Mouse (Mus musculus) kidney, postnatal 25 days (tissue): ENCODE measurements around the gene Mical3.

Source experiments
- DNase-seq, 2 experiments: peaks; one replicate each; pipeline ENCODE4 v3.0.0; 2021; ENCODE audit warnings: mixed read lengths in 2 of 2

The Mical3 gene

DNA sequence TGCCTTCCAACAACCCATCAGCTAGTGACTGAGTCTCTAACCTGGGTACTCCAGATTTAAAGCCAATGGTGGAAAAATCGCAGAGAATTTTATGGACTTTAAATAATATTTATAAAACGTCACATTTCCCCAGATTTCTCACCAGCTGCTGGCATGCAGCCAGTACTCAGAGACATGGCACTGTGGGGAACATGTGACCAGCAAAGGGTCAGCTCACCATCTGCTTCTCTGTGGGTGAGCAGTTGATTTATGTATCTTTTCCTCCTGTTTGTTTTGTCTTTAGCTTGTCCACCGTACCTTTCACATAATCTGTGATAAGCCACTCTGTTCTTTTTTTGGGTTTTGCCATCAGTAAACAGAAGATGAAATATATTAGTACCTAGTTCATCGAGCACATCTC is 125.8 kb downstream of the Mical3 start:
- DNase-seq = peak in 1 of 2 experiments; percentile 18

DNA sequence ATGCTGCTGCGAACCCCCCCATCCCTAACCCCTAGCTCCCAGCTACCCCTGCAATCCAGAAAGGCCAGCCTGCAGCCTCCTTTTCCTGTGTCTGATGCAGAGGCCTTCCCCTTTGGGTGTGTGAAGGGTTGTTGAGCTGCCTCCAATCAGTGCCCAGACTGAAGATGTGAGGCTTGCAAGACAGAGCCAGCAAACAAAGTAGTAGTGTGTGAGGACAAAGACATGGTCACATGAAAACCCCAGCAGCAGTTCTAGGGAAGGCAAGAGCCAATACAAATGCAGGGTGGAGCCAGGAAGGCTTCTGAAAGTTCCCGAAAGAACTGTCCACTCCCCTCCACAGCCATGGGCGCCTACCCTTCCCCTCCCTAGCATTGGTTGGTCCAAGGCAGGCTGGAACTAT is 127.8 kb downstream of the Mical3 start:
- DNase-seq = no peak

DNA sequence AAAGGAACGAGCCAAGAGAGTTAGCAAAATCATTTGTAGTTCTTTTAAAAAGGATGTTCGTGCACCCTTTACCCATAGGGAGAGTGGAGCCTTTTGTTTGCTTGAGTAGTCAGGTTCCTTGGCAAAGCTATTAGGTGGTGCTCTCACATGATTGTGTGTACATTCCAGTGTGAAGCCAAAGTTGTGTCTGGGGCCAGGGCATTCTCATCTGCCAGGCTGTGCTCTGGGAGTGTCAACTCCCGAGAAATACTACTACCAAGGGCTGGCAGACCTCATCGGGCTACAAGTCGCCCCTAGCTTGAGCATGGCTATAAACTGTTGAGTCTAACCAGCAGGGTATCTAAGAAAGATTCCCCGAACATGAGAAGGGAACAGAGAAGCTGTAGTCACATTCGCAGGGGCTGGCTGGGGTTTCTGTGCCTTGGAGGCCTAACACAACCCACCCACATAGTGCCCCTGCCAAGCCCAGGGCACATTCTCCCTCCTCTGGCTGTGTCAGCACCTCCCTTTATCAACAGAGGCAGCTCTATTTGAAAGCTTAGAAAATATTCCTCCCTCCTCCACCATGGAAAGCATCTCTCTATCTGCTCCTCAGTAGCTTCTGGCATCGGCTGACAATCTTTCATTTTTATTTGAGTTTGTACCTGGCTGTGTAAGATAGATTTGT is 130.8 kb downstream of the Mical3 start:
- DNase-seq = no peak

DNA sequence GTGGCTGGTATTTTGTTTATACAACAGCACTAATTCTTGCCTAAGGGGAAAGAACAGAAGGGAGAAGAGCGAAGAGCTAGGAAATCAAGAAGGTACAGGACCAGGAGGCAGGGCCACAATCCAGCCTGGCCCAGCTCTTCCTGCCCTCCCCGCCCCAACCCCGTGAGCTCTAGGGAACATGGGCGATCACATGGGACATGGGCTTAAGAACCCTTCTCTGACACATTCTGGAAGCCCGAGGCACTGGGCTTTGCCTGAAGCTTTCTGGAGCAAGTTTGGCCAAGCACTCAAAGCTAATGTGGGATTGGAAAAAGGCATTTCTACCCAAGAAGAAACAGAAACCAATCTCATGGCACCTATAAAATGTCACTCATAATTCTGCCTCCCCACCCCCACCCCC is 131.7 kb downstream of the Mical3 start:
- DNase-seq = no peak

DNA sequence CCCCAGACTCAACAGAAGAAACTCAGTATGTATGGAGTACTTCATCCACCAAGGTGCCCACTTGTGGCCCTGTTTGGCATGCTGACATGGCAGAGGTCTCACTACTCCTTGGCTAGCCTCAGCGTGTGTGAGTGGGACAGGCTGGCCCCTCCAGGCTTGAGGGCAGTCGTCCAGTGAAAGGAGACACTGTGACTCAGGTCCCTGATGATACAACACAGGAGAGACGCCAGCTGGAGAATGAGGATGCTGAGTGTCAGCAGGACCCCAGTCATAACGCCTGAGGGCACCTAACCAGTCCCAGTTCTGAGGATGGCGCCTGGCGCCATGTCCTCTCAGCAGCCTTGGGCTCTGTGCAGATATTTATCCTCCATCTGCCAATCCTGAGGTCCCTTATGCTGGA is 134.2 kb downstream of the Mical3 start:
- no peak for DNase-seq

DNA sequence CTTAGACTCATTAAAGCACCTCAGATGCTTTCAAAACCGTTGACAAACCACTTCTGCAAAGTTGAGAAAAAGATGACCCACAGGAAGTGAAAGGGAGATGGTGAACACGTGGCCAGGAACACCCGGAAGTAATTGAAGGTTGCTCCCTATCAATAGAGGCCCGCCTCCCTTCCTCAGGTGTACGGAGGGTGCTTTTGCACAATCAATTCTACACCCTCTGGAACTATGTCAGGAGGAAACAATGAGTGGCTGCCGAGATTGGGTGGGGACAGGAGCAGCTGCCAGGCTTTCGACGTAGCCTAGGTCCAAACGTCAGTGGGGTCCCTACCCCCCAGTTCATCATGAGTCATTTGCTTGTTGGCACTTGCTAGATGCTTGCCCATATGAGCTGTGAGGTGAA is 135.3 kb downstream of the Mical3 start:
- no peak for DNase-seq

DNA sequence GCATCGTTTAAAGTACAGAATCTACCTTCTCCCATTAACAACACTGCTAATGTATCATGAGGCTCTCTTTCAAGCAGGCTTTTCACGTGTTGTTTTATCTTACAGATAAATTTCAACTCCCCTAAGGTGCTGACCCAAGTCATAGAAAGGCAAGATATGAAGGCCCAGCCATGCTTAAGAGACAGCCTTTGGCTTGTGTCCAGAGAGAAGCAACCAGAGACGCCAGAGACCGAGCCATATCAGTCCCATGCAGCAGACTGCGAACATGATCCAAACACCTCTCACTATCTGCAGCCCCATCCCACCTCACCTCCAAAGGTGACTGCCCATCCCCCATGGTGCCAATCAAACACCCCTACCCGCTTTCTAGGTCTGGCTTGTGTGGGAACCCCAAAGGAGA is 138.9 kb downstream of the Mical3 start:
- no peak for DNase-seq

DNA sequence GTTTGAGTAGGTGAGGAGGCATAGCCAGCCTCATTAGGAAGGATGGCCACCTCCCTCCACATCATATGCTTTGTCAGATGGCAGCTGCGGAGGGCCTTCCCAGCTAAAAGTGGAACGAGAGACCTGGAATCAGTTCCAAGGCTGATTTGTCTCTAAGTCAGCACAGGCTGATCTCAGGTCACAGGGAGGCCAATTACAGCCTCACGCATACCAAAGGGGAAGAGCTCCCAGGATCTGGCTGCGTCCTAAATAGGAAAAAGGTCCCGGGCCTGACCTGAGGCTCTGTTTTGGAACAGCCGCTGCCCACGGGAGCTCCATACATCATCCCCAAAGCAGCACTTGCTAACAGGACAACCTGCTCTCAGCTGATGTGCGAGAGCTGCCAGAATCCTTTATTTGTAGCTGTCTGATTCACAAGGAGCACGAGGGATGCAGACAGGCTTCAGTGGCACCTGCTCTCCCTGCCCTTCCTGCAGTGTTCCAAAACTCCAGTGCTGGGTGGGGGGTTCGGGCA is 143.2 kb downstream of the Mical3 start:
- DNase-seq = peak; percentile 18 to 62

DNA sequence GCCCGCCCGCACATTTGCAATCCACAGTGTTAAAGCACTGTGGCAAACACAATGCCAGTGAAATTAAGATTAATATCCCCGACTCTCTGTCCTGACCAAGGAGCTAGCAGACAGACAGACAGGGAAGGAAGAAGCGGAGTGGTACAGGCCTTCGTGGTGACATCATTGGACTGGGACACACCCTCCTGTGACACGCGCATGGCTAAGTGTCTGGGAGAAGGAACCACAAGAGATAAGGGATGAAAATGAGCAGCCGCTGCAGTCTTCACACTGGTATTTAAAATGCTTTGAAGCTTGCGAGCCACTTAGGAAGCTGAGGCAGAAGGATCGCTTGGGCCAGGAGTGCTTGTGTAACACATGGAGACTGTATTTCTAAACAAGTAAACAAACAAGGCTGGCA is 143.6 kb downstream of the Mical3 start:
- no peak for DNase-seq

DNA sequence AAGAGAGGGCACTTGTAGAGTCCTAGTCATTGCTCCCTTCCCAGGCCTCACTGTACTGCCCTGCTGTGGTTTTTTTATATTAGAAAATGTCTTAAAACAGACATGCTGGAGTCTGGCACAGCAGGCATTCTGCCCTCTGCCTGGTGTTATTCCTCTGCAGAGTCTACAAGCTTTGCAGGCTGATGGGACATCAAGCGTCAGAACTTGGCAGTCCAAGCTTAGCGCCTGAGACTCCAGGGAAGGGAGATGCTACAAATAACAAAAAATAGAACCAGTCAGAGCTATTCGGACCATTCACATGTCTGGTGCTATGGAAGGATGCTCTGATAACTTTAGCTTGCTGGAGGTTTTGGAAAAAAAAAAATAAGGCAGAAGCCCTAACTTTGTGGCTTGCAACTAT is 144.6 kb downstream of the Mical3 start:
- no peak for DNase-seq

DNA sequence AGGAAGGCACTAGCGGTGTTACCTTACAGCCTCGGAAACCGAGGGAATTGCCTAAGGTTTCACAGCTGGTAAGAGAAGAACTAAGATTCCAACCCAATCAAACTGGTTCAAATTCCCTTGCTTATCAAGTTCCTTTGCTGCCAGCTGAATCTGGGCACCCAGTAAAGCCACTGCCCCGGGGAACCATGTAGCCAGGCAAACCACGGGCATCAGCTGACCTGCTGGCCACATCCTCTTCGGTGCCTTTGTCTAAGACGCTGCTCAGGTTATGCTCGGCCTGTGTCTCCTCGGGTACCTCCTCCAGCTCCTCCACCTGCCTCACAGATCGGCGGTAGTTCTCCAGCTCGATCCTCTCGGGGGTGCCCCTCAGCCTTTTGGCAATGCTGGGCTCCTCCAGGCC is 148.5 kb downstream of the Mical3 start:
- no peak for DNase-seq

DNA sequence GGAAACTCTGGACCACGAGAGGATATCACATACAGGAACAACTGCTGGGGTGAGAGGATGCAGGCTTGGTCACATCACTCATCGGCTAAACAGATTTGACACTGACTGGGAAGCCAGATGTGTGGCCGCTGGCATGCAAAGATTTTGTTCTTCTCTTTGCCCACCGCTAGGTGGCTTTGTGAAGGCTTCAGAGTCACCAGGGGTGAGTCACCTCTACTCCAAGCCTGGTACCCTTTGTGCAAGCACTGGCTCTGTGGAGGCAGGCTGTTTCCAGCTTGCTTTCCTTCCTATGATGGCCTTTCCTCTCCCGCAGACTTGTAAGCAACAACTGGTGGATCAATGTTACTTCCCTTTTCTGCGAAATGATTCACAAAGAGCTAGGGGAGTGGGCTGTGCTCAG is 149.3 kb downstream of the Mical3 start:
- DNase-seq = no peak

DNA sequence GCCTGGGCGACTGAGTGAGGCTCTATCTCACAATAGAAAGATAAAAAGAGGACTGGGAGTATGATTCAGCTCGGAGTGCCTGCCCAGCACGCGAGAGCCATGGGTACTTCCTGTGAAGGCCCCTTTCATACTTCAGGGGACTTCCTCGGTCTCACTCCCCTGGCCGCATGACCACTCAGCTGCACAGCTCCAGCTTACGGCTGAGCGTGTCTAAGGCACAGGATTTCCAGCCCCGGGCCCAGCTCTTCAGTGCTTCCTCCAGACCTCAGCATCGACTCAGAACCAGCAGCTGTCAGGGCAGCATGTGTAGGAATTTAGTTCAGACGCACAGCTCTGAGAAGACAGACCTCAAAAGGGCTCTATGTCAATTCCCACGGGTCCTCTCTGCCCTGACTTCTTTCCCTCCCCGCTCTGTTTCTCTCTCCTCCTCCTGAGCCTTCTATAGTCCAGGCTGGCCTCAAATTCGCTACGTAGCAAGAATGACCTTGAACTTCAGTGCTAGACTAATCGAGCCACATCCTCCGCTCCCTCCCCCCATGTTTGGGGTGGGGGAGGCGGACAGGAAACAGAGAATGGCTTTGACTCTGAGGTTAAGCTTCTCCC is 152.7 kb downstream of the Mical3 start:
- peak; percentile 34 to 58 for DNase-seq

DNA sequence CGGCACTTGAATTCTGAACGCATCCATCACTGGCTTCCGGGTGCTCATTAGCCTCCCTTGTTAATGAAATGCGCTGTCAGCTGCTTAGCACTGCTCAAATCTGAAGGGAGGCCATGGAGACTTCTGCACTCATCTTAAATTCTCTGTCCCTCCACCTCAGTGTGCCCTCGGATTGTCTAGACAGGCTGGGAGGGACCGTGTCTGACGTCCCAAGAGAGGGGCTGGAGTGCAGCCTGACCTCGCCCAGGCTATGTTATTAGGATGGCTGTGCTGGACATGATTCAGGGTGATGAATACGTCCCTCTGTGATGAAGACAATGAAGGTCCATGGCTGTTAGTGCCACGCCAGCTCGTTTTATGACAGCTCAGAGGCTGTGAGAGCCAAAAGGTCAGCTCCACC is 153.8 kb downstream of the Mical3 start:
- DNase-seq = no peak

DNA sequence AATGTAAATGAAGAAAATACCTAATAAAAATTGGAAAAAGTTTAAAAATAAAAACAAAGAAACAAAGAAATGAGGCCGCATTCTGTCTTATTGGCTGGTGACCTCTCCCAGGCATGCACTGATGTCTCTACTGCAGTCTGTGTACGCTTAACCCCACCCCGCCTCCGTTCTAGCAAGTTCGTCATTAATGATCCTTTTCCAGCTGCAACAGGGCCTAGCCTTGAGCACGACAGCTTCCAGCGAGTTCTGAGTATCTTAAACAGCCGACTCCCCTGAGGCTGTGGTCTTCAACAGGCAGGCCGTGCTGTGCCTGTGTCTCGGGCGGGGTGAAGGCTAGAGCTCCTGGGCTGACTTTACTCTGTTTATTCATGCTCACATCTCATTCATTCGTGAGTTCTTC is 154.7 kb downstream of the Mical3 start:
- DNase-seq = no peak

DNA sequence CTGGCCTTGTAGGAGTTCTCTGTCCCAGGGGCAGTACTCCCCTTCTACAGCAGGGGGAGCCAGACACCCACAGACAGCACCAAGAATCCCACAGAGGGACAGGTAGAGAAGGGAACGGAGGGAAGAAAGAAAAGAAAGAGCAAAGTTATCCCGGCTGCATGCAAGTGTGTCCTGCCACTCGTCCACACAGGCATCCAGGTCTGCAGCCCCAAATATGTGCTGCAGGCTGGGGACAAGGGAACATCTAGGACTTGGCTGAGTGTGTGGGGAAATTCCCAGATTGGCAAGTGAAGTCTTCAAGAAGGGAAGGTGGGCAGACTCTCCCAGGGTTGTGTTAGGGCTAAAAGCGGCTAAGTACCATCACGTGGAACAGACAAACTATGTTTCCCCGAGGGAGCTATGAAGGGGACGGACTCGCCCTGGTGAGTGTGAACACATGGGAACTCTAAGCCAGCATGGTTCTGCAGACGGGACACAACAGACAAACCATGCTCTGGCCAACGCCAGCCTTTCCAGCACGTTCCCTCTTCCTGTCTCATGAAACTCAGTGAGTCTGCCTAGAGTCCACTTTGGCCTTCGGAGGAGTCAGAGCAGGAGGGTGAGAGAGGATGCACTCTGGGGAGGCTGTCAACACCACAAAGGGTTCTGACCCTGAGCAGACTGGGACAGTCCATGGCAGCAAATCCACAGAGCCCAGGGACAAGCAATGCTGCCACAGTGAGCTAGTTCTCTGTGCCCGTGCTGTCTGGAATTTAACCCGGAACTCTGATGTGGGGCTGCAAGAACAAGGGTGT is 158.8 kb downstream of the Mical3 start:
- peak; percentile 74 to 87 for DNase-seq

DNA sequence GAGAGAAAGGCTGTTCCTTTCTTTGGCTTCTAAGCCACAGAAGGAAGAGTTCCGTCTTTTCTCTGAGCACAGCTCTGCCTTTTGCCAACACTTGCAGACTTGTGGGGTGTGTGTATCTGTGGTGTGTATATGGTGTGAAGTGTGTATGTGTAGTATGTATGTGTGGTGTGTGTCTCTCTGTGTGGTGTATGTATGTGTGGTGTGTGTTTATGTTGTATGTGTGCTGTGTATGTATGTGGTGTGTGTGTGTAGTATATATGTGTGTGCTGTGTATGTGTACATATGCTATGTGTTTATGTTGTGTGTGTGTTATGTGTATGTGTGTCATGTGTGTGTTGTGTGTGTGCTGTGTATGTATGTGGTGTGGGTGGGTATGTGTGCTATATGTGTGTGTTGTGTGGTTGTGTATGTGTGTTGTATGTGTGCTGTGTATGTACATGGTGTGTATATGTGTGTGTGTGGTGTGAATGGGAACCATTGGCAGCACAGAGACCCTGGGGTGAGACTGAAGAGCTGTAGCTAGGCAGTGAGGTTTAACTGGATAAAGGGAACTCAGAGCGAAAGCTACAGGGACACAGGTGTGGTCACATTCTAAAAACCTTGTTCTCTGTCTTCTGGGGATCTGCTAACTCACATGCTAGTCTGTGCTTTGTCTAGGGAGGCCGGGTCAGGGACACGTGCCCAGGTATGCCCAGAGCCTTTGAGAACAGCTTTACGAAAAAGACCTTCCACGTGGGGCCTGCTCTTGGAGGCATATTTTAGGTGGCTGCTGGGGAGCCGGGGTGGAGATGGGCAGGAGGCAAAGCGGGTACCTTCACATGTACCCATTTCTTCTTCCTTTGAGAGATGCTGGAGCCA is 159.6 kb downstream of the Mical3 start:
- DNase-seq = no peak

DNA sequence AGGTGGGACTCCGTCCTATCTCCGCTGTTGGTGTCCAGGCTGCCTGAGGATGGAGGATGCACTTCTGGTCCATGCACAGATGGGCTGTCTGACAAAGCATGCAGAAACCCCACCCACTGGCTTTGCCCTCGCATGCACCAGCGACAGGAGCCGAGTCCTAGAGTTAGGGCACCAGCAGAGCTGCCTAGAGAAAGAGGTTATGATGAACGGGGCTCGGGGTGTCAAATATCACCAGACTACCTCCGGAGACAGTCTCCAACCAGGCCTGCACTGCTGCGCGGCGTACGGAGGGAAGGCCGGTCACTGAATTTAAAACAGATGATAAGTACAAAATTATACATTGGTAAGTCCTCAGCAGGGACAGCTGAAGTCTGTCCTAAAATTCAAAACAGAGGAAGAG is 165.0 kb downstream of the Mical3 start:
- no peak for DNase-seq

DNA sequence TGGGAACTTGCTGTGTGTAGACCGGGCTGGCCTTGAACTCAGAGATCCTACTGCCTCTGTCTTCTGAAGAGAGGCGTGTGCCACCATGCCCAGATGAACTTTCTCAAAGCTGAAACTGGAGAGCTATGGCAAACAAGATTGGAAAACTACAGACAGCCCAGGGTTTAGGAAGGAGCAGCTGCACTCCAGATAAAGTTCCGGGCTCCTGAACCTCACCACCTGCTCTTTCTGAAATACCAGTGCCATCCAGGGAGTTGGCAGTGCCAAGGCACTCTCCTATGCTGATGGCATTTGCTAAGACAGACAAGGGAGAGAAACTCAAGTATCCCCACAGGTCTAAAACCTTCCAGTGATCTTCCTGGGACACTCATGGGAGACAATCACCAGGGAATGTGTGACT is 166.6 kb downstream of the Mical3 start:
- DNase-seq = no peak

DNA sequence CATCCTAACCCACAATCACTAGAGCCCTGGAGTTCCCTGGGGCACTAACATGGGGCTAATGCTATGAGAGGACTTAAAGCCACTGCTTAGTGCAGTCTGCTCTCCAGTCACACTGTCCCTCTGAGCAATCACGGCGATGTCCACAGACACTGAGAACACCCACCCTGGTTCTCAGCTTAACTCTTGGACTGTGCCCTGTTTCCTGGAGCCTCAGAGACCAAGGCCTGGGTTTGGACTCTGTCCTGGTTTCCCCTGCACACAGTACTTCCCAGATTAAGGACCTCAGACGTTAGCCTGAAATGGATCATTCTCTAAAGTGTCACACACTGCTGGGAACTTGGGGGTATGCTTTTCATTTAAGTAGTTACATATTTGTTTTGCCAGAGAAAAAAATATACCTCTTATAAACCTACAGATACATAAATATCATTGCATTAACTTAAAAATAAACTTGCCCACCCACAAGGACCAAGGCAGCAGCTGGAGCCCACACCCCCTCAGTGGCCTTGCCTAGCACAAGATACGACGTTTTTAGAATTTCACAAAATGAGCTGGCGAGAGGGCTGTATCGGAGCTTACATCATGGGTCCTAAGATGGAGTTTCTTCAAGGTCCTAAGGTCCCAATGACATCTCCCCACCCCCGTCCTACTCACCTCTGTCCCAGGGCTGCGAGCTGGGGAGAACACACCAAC is 170.3 kb downstream of the Mical3 start:
- peak in 1 of 2 experiments; percentile 63 for DNase-seq

DNA sequence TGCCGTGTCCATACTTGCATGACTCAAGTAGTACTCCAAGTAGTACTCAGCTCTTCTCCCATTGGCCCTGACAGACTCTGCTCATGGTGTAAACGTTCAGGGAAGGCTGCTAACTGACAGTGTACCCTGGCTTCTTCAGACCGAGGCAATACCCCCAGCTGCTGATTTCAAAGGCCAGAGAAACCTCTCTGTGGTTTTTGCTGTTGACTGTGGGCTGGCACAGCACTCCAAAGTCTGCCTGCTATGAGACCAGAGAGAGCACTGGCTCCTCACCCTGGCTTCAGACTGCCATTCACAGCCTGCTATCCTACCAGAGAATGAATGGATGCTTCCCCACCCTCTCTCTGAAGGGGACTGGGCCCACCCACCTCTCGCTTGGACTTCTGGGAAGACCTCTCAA is 173.5 kb downstream of the Mical3 start:
- no peak for DNase-seq
